Mouse (Mus musculus) limb, embryonic 10.5 days (tissue): ENCODE data around the gene Gm20479. TPM values are rescaled to one million over a fixed set of nuclear protein-coding genes. Genes with fewer than 3 reads are reported as not detected.

Experiments used
- DNase-seq: peaks from one replicate; pipeline ENCODE4 v3.0.0-alpha.2; 2017; ENCODE audit warnings: low spot score
- H3K27ac ChIP-seq: fragments of 300-500 bp; sonication (generic); 2 replicates; pipeline ENCODE4 v1.5.1; 2016; ENCODE audit warnings: mild to moderate bottlenecking
- H3K27me3 ChIP-seq: fragments of 300-500 bp; sonication (generic); 2 replicates; pipeline ENCODE4 v1.6.1; 2016; ENCODE audit warnings: low read depth, mild to moderate bottlenecking; ENCODE audit not compliant: poor library complexity, severe bottlenecking
- H3K36me3 ChIP-seq: fragments of 300-500 bp; sonication (generic); 2 replicates; pipeline ENCODE4 v1.6.1; 2016; ENCODE audit warnings: mild to moderate bottlenecking, moderate library complexity
- H3K4me1 ChIP-seq: fragments of 300-500 bp; sonication (generic); 2 replicates; pipeline ENCODE4 v1.6.1; 2016
- H3K4me3 ChIP-seq: fragments of 300-500 bp; sonication (generic); 2 replicates; pipeline ENCODE4 v1.5.1; 2016; ENCODE audit warnings: mild to moderate bottlenecking, moderate library complexity
- H3K9me3 ChIP-seq: fragments of 300-500 bp; sonication (generic); replicated peaks from 2 replicates; pipeline ENCODE4 v1.6.1; 2016; ENCODE audit warnings: mild to moderate bottlenecking
- WGBS: fragments of 180-500 bp; shearing (Covaris S2); methylation state at CpG from one replicate; pipeline ENCODE4 v1.1.7; 2016; 5-methylcytosine and 5-hydroxymethylcytosine counted together
- polyA plus RNA-seq: library from polyadenylated mRNA; unstranded; fragments of >200 nt; fragmentation: Nextera tagmentation; extraction: Ambion mirVana; gene quantifications from 2 replicates; pipeline ENCODE4 v1.2.1, GENCODE M21; 2016

Gm20479 gene
- polyA plus RNA-seq, 1 experiment from 2014 or later, result not detected

- H3K27me3 ChIP-seq, result peaks cover 19% of the 10 kb centered on the region; the same call in 1 of the 2 replicates
- WGBS, result 74% methylated on average over 5 of the region's 5 CpGs
- no peaks in the 10 kb centered on the region for H3K9me3 ChIP-seq
- no peaks in the 10 kb centered on the region for H3K4me1 ChIP-seq
- DNase-seq, result no peak
- H3K4me3 ChIP-seq, result no peak overlapping the region
- no peak overlapping the region for H3K27ac ChIP-seq
- no peaks in the 10 kb centered on the region for H3K36me3 ChIP-seq
Observed at GRCm38 (mm10) chr7:27384134-27384533, 26.9 kb upstream of the Gm20479 start.

- no peaks in the 10 kb centered on the region for H3K4me1 ChIP-seq
- no peaks in the 10 kb centered on the region for H3K9me3 ChIP-seq
- peaks cover 28% of the 10 kb centered on the region for H3K27me3 ChIP-seq
- no peak overlapping the region for H3K27ac ChIP-seq
- no peak for DNase-seq
- H3K4me3 ChIP-seq, result no peak overlapping the region
- WGBS, result 86% methylated on average over 1 of the region's 1 CpGs
- no peaks in the 10 kb centered on the region for H3K36me3 ChIP-seq
Observed at GRCm38 (mm10) chr7:27383233-27383632, 26.0 kb upstream of the Gm20479 start.

GRCm38 (mm10) chr7:27381560-27381959, 24.3 kb upstream of the Gm20479 start:
- no peak overlapping the region for H3K4me3 ChIP-seq
- H3K9me3 ChIP-seq, result no peaks in the 10 kb centered on the region
- H3K4me1 ChIP-seq, result no peaks in the 10 kb centered on the region
- WGBS, result 55% methylated on average over 4 of the region's 4 CpGs
- H3K36me3 ChIP-seq, result no peaks in the 10 kb centered on the region
- H3K27ac ChIP-seq, result no peak overlapping the region
- peaks cover 45% of the 10 kb centered on the region for H3K27me3 ChIP-seq
- DNase-seq, result no peak

GRCm38 (mm10) chr7:27381009-27381408, 23.8 kb upstream of the Gm20479 start:
- H3K27me3 ChIP-seq, result peaks cover 50% of the 10 kb centered on the region

GRCm38 (mm10) chr7:27379836-27380235, 22.6 kb upstream of the Gm20479 start:
- no peak overlapping the region for H3K27ac ChIP-seq
- H3K4me1 ChIP-seq, result peaks cover 5% of the 10 kb centered on the region; the same call in 1 of the 2 replicates
- no peaks in the 10 kb centered on the region for H3K36me3 ChIP-seq
- no peak for DNase-seq
- 87% methylated on average over 6 of the region's 6 CpGs for WGBS
- no peaks in the 10 kb centered on the region for H3K9me3 ChIP-seq
- H3K4me3 ChIP-seq, result no peak overlapping the region
- peaks cover 62% of the 10 kb centered on the region for H3K27me3 ChIP-seq

More at GRCm38 (mm10) chr7:27381009-27381408, 23.8 kb upstream of the Gm20479 start:
- Histone ChIP-seq H3K27ac (no peak overlapping the region), H3K9me3 (no peaks in the 10 kb centered on the region), H3K36me3 (no peaks in the 10 kb centered on the region), H3K4me3 (no peak overlapping the region), H3K4me1 (no peaks in the 10 kb centered on the region)
- no peak for DNase-seq
- 48% methylated on average over 1 of the region's 1 CpGs for WGBS

- Histone ChIP-seq H3K27ac (no peak overlapping the region), H3K9me3 (no peaks in the 10 kb centered on the region), H3K36me3 (no peaks in the 10 kb centered on the region), H3K27me3 (peaks cover 72% of the 10 kb centered on the region), H3K4me3 (no peak overlapping the region), H3K4me1 (peaks cover 5% of the 10 kb centered on the region; the same call in 1 of the 2 replicates)
- 24% methylated on average over 4 of the region's 4 CpGs for WGBS
- peak; percentile 42 for DNase-seq
Observed at GRCm38 (mm10) chr7:27378431-27378830, 21.2 kb upstream of the Gm20479 start.

- no peak overlapping the region for H3K27ac ChIP-seq
- H3K4me3 ChIP-seq, result peak overlapping the region; percentile 29; the same call in 1 of the 2 replicates
- peak; percentile 43 for DNase-seq
- H3K4me1 ChIP-seq, result peaks cover 13% of the 10 kb centered on the region
- H3K9me3 ChIP-seq, result peaks cover under 1% of the 10 kb centered on the region; the same call in 1 of the 2 replicates
- peaks cover 99% of the 10 kb centered on the region for H3K27me3 ChIP-seq
- no peaks in the 10 kb centered on the region for H3K36me3 ChIP-seq
- WGBS, result 2% methylated on average over 22 of the region's 22 CpGs
Observed at GRCm38 (mm10) chr7:27375274-27375673, 18.1 kb upstream of the Gm20479 start.

- no peak overlapping the region for H3K27ac ChIP-seq
- H3K4me3 ChIP-seq, result peak overlapping the region; percentile 32
- 5% methylated on average over 44 of the region's 44 CpGs for WGBS
- H3K9me3 ChIP-seq, result peaks cover 5% of the 10 kb centered on the region; the same call in 1 of the 2 replicates
- H3K4me1 ChIP-seq, result peaks cover 20% of the 10 kb centered on the region
- no peaks in the 10 kb centered on the region for H3K36me3 ChIP-seq
- H3K27me3 ChIP-seq, result peaks cover 100% of the 10 kb centered on the region
- peak; percentile 52 for DNase-seq
Observed at GRCm38 (mm10) chr7:27371715-27372462, 14.7 kb upstream of the Gm20479 start.

- peaks cover 5% of the 10 kb centered on the region; the same call in 1 of the 2 replicates for H3K9me3 ChIP-seq
- H3K4me3 ChIP-seq, result no peak overlapping the region
- no peaks in the 10 kb centered on the region for H3K36me3 ChIP-seq
- WGBS, result 87% methylated on average over 19 of the region's 19 CpGs
- peaks cover 100% of the 10 kb centered on the region for H3K27me3 ChIP-seq
- no peak for DNase-seq
- no peak overlapping the region for H3K27ac ChIP-seq
- H3K4me1 ChIP-seq, result peaks cover 19% of the 10 kb centered on the region
Observed at GRCm38 (mm10) chr7:27369111-27369510, 11.9 kb upstream of the Gm20479 start.

- Histone ChIP-seq H3K4me1 (peaks cover 22% of the 10 kb centered on the region), H3K4me3 (peak overlapping the region; percentile 37), H3K36me3 (no peaks in the 10 kb centered on the region), H3K9me3 (peaks cover 5% of the 10 kb centered on the region; the same call in 1 of the 2 replicates), H3K27me3 (peaks cover 100% of the 10 kb centered on the region), H3K27ac (no peak overlapping the region)
- DNase-seq, result no peak
- WGBS, result 14% methylated on average over 11 of the region's 11 CpGs
Observed at GRCm38 (mm10) chr7:27367976-27368375, 10.8 kb upstream of the Gm20479 start.

GRCm38 (mm10) chr7:27366082-27366844, 9.0 kb upstream of the Gm20479 start:
- Histone ChIP-seq H3K4me1 (peaks cover 19% of the 10 kb centered on the region), H3K27ac (no peak overlapping the region)

GRCm38 (mm10) chr7:27364379-27364778, 7.2 kb upstream of the Gm20479 start:
- Histone ChIP-seq H3K4me1 (peaks cover 25% of the 10 kb centered on the region), H3K4me3 (peak overlapping the region; percentile 30), H3K36me3 (no peaks in the 10 kb centered on the region), H3K27me3 (peaks cover 79% of the 10 kb centered on the region), H3K27ac (no peak overlapping the region), H3K9me3 (no peaks in the 10 kb centered on the region)
- peak; percentile 38 for DNase-seq
- WGBS, result 4% methylated on average over 29 of the region's 29 CpGs

More at GRCm38 (mm10) chr7:27366082-27366844, 9.0 kb upstream of the Gm20479 start:
- peaks cover 5% of the 10 kb centered on the region; the same call in 1 of the 2 replicates for H3K9me3 ChIP-seq
- no peaks in the 10 kb centered on the region for H3K36me3 ChIP-seq
- peaks cover 98% of the 10 kb centered on the region for H3K27me3 ChIP-seq
- peak; percentile 37 for DNase-seq
- H3K4me3 ChIP-seq, result no peak overlapping the region
- 51% methylated on average over 21 of the region's 21 CpGs for WGBS
